Mouse (Mus musculus): ENCODE data around the gene Inhbe.

DNA sequence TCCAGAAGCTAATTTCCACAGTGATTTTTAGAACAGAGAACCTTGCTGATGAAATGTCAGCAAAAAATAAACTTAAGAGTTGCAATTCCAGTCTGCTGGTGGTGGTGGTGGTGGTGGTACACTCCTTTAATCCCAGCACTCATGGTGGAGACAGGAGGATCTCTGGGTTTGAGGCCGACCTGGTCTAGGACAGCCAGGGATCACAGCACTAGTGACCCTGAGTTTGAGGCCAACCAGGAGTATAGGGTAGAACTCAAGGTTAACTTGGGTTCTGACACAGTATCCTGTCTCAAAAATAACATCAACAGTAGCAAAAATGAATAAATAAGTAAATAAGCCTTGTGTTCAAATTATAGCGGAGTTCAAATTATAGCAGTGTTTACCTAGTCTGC, 27.5 kb upstream of the Inhbe start:
- TF ChIP-seq CTCF (conservative IDR thresholded peaks at IDR 0.05; ENCODE audit: low read length) (no peak), POU5F1 (IDR thresholded peaks at IDR 0.05; ENCODE audit: borderline replicate concordance, low read length) (no peak)

Data from E14TG2a.4 (cell line).